22 mouse cellular contexts compared by ENCODE assay signal in the genomic region with DNA sequence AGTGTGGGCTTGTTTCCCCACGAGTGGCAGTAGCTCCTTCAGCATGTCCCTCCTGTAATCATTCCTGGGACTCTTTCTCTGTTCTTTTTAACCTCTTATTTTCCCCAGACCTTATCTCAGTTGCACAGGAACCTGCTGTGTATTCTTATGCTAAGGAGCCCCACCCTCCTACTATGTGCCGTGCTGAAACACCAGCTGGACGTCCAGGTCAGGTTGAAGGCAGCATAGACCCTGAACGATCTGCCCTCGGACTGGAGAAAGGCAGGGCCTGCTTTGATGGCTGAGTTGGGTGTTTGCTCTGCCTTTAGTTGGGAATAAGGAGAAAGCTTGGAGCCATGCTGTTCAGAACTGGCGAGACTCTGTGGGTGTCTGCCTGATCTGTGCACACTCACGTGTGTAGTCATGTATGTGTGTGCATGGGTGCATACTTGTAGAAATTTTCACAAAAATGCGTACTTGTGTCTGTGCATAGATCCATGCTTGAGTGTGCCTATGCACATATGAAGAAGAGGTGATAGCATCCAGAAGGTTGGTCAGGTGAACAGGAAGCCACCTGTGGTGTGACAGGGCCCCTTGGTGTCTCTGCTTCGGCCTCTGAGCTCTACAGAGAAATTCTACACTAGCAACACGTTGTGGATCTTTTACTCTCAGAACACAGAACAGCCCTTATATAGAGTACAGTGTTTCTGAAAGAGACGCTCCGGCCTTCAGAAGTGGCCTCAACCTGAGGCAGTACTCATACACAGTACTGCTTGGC. TPM values are rescaled to one million over a fixed set of nuclear protein-coding genes. Genes with fewer than 3 reads are reported as not detected.
"Had no signal": no experiment of that assay in that cellular context is flagged by ENCODE, and none has a peak within 500 bp of the region (broad histone marks: within the 10 kb centered on the region; RNA-seq: fewer than 3 reads in every experiment).

No protein-coding gene starts in this region.

- ATAC-seq: midbrain, embryonic 15.5 days had no signal

- H3K4me3 ChIP-seq: left cerebral cortex, adult 2 months; liver, embryonic 13.5 days; midbrain, embryonic 15.5 days; neural tube, embryonic 12.5 days; neural tube, embryonic 15.5 days had no signal

- DNase-seq: kidney, adult 9 months; kidney, postnatal 14 days; kidney, postnatal 4 days; layer of hippocampus, postnatal 36 days; liver, embryonic 13.5 days; lung, adult 2 months; lung, postnatal 14 days; lung, postnatal 4 days; right cerebral cortex, adult 18-20 months; right cerebral cortex, postnatal 14 days; right cerebral cortex, postnatal 4 days; thymus, adult 2 months; thymus, postnatal 14 days; thymus, postnatal 4 days had no signal

- H3K4me1 ChIP-seq: liver, embryonic 13.5 days had no signal

- H3K9me3 ChIP-seq: liver, embryonic 13.5 days; midbrain, embryonic 15.5 days; neural tube, embryonic 12.5 days; neural tube, embryonic 15.5 days had no signal

- H3K9ac ChIP-seq: liver, embryonic 13.5 days; midbrain, embryonic 15.5 days; neural tube, embryonic 12.5 days; neural tube, embryonic 15.5 days had no signal

- H3K36me3 ChIP-seq: liver, embryonic 13.5 days; midbrain, embryonic 15.5 days; neural tube, embryonic 12.5 days; neural tube, embryonic 15.5 days had no signal

- H3K4me2 ChIP-seq: liver, embryonic 13.5 days; midbrain, embryonic 11.5 days; midbrain, embryonic 15.5 days; neural tube, embryonic 12.5 days; neural tube, embryonic 15.5 days had no signal

- H3K27ac ChIP-seq: left cerebral cortex, adult 2 months; liver, embryonic 13.5 days; midbrain, embryonic 15.5 days; neural tube, embryonic 12.5 days; neural tube, embryonic 15.5 days; stomach, postnatal 0 days had no signal

RNA-seq across cellular contexts. Expression of a gene that starts 5.4 kb away (rescaled TPM):
- total RNA-seq: megakaryocyte progenitor cell, adult 5-6 weeks; megakaryocyte-erythroid progenitor cell, adult 5-6 weeks had no signal
